Mouse (Mus musculus) induced T-regulatory cell, adult 2 months (primary cell): Measurements from ENCODE around the gene Gmcl1.
A peak's percentile ranks its signal among the peaks of the same experiment; 100 is the strongest.

Experiments
- DNase-seq: peaks from one replicate; pipeline ENCODE4 v3.0.0-alpha.2; 2012; ENCODE audit warnings: low read depth

Gmcl1 gene

DNA sequence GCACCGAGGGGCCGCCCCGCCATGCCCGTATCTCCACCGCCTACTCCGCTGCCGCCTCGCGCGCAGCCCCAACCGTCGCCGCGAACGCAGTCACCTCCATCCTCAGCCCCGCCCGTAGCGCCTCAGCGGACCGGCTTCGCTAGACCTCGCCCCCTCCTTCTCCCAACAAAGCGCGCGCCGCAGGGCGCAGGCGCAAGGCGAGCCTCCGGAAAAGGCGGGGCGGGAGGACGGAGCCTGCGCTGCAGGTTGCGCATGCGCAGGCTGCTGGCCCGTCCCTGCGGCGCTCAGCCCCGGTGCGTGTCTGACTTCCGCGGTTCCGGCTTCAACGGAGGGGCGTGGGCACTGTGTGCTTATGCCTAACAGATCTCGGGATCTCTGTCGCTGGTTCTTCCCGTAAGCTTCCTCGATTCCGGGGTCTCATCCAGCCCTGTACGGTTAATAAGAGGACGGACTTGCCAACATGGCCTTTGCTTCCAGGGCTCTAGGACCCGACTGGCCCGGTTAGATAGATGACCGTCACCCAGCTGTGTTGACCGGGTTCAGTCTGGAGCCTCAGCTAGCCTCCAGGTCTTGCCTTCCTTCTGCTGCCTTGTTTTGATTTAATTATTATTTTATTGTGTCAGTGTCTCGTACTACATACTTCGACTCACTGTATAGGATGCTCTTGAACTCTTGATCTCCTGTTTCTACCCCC is at the start of gene Gmcl1:
Gene Gmcl1 (minus strand): TSS at position 201 of the 694 bp plus-strand sequence.
- peak; percentile 99 for DNase-seq

DNA sequence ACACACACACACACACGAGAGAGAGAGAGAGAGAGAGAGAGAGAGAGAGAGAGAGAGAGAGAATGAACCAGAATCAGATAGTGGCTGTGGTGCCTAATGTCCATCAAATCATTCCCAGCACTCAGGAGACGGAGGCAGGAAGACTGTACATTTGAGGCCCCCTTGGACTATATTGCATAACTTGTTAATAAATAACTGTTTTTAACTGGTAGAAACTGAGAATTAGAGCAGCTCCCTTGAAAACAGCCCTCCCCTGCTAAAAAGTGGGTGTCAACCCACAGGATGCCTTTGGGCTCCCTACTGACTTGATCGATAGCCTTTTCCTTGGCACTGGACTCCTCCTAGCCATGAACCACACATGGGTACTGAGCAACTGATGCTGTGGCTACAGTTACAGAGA is 49.2 kb upstream of the Gmcl1 start:
- no peak for DNase-seq

DNA sequence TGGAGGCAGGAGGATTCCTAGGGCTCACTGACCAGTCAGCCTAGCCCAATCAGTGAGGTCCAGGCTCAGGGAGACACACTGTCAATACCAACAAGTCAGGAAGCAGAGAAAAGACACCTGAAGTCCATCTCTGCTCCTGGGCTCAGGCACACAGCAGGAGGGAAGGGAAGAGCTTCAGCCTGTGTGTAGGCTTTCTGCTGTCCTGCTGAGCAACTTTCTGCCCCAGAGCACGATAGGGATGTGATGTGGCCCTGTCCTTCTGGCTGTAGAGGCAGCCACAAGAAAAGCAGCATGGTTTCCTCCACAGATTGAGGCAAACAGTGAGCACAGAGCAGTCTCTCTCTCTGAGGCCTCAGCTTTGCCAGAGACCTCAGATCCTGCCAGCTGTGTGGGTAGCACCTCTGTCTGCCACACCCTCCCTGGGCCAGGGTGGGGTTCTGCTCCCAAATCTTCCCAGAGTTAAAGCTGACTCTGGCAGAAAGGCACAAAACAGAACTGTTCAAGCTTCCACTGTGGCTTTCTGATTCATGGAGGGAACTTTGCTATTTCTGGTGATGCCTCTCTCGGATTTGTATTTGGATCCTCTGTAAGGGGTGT is 48.3 kb upstream of the Gmcl1 start:
- no peak for DNase-seq

DNA sequence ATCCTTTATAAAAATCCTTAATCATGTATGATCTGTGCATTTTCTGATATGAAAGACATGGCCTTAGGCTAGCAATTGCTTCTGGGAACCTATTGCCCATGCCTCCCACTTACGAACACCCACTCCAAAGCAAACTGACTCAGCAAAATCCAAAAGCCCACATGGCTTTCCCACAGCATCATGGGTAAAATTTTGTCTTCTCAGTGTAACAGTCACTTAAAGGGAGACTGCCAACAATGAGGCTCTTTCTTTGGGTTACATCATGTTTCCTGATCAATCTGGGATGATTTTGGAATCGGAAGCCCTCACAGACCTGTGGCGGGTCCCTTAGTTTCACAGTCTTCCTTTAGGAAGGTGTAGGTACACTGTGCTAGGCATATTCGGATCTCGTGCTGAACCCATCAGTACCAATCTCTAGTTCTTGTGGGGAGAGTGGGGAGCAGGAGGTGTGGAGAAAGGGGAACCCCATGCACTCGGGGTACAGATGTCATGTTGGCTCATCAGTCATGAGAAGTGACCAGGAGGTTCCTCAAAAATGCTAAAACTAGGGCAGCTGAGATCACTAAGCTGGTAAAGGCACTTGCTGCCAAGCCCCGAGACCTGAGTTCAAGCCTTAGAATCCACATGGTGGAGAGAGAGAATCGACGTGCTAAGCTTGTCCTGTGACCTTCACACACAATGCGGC is 45.9 kb upstream of the Gmcl1 start:
- DNase-seq, result no peak

DNA sequence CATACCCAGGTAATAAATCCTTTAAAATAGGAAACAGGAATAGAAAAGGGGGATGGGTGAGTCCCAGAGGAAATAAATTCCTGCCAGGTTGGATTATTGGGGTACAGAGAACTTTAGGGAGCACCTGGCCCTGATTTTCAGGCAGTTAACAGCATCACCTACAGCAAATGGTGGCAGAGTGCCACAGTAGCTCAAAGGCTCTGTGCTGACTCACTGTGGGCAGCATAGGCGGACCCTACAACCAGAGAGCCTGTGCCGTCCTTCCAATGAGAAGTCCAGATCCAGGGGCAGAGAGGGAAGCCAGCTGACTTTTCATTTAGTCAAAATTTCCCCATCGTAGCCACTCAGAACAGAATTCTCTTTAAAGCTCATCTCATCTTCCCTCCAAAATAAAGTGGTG is 44.0 kb upstream of the Gmcl1 start:
- DNase-seq, result no peak

DNA sequence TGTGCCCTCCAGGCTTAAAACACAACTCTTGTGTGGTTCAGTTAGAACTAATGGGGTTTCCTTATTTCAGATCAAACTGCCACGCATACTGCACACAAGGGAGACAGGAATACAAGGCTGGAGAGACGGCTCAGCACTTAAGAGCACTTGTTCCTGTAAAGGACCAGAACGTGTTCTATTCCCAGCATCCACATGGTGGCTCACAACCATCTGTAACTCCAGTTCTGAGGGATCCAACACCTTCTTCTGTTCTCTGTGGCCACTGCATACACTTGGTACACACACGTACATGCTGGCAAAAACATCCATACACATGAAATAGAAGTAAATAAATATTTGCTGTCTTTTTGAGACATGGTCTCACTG is 43.5 kb upstream of the Gmcl1 start:
- no peak for DNase-seq

DNA sequence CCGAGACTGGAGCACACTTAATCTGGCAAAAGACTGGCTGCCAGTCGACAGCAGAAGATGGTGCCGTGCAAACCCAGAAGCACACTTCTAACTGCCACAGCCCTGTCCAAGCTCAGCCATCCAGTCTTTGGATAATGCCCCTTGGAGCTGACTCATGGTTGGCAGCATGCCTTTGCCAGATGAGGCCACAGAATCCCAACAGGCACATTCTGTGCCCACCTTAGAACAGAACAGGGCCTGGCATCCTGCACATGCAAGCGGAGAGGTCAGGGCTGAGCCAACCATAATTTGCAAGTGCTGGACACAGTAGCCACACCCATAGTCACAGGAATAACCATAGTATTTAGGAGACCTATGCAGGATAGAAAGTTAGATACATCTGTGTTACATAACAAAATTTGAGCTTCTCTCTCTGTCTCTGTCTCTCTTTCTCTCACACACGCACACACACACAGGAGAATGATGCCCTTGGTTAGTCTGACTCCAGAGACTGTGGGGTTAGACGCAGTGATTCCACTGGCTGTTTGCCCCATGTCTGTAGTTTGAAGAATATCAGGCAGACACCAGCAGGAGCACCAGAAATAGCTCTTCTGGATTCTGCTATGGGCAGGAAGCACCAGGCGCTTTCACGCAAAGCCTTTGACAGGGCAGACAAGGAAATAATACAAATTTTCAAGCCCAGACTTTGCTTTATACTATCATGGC is 43.0 kb upstream of the Gmcl1 start:
- DNase-seq, result no peak

DNA sequence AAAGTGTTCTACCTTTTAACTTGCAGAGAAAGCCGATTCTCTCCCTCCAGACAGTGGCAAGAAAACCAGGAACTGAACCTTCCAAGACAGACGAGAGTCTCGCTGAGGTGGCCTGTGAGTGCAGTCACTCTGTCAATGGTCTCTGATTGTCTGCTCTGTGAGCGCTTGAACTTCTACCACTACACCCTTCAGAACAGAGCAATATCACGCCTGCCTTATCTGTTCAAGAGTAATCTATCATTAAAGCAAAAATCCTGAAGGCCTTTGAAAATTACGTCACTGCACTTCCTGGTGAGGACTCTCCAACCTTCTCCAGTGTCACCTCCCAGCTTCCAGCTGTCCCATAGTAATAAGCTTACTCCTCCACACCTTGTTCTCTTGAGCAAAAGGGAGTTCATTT is 41.8 kb upstream of the Gmcl1 start:
- DNase-seq, result no peak

DNA sequence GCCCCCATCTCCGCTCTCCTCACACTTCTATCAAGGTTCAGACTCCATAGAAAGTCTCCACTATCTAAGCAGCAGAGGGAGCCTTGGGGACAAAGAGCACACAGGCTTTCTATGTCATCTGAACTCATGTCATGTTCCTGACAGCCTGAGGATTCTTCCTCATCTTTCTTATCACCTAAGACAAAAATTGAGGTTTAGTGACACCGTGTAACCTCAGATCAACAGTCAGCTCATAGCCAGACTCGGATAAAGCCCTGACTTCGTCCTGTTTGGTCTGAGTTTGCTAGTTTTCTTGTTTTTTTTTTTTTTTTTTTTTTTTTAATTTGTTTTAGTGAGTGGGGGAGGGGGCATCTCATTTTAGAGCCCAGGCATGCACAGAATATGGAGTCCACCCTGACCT is 40.6 kb upstream of the Gmcl1 start:
- DNase-seq, result no peak

DNA sequence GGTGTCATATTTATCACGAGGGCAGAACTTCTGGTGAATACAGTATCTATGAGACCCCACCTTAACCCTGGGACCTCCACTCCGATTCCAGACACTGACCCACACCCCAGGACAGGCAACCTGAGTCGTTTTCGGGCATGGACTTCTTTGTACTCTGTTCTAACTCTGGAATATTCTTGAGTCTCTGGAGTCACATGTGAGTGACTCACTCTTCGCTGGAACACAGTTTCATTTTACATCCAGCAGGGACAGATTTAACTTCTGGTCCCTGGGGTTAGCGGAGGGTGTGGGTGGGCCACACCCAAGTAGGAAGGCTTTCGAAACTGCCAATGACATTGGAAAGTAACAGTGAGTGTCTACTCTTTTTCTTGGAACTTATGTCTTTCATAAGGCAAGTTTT is 39.4 kb upstream of the Gmcl1 start:
- no peak for DNase-seq

DNA sequence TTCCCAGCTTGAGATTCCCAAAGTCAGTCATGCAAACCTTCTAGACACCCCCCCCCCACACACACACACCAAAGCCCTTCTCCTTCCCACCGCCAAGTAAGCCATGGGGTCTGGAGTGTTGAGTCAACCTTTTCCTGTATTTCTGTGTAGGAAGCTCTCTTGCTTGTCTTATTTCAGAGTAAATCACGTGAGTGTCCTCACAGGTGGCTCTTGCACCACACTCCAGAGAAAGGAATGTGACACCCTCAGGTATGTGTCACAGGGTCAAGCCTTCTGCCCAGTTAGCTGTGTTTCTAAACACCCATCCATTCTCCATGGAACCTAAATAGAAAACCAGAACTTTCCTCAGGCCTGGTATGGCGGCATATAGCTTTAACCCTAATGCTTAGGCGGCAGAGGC is 35.8 kb upstream of the Gmcl1 start:
- no peak for DNase-seq

DNA sequence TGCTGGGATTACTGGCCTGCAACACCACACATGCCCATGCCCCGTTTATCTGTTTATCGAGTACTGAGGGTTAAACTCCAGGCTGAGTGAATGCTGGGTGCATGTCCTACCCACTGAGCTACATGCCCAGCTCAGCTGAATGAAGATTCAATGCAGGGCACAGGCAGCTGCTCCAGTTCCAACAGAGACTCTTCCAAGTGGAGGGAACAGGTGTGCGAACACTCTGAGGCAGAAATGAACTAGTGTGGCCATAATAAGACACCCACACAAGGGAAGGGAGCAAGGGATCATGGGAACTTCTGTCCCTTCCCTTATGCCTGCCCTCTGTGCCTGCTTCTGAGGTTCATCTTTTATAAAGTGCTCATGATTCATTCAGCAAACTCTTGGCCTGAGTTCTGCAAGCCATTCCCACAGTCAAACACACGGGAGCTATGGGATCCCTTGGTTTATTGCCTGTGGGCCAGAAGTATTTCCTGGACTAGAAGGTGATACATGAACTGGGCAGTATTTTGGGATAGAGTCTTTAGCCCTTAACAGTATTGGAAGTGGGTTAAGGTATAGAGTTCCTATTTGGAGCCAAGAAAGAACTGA is 35.1 kb upstream of the Gmcl1 start:
- no peak for DNase-seq

DNA sequence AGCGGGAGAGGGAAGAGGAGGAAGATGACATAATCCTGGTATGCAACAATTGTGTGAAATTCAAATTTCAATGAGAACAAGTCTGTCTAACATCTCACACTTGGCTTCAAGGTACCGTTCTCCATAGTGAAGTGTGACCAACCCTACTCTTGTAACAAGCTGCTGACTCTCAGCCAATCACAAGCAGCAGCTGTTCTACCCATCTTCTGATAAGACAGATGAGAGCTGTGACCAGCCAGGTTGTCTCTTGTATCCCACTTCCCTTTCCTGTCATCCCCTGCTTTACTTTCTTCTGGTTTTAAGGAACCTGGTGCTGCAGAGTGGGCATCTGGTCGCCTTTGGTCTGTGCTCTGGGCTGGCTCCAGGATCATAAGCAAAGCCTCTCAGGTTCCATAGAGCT is 34.3 kb upstream of the Gmcl1 start:
- no peak for DNase-seq

DNA sequence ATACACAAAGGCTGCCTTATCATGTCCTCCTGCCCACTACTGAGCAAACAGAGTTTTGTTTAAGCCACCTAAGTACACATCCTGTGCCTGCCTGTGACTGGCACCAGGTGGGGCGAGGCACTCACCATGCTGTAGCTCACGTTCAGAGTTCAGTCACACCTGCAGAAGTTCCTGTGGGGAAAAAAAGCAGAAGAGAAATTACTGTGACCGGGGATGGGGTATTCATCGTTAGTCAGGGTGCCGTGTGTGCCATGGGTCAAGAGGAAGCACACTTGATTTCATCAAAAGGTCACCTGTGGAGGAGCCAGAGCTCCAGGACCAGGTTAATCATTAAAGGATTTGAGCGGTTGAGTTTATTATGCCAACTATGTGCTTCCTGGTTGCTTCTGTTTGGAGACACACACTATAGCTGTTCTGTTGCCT is 32.5 kb upstream of the Gmcl1 start:
- no peak for DNase-seq

DNA sequence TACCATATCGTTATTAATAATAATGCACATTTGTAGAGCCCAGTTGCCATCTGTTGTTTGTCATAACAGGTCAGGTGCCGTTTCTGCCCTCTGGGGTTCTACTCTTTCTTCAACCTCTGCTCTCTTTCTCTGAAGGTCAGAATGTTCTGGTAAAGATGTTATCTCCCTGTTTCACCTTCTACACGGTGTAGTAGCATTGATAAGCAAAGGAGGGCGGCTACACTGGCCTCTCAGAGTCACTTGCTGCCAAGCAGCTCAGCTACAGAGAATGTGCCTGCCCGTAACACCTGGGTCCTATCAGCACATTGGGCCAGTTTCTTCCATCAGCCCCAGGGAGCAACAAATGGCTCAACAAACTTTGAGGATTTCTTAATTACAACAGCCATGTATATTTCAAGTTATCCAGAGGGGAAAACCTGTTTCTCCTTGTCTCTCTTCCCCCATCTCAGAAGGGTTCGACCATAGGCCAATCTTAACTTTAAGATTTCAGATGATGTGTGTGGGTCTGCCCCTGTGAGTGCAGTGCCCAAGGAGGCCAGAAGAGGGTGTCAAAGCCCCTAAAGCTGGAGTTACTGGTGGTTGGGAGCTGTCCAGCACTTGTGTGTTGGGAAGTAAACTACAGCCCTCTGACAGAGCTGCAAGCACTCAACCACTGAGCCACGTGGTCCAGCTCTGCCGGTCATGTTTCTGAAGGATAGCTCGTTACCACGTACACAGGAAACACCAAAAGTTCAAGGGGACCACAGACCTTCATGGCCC is 21.1 kb upstream of the Gmcl1 start:
- DNase-seq, result peak; percentile 25

DNA sequence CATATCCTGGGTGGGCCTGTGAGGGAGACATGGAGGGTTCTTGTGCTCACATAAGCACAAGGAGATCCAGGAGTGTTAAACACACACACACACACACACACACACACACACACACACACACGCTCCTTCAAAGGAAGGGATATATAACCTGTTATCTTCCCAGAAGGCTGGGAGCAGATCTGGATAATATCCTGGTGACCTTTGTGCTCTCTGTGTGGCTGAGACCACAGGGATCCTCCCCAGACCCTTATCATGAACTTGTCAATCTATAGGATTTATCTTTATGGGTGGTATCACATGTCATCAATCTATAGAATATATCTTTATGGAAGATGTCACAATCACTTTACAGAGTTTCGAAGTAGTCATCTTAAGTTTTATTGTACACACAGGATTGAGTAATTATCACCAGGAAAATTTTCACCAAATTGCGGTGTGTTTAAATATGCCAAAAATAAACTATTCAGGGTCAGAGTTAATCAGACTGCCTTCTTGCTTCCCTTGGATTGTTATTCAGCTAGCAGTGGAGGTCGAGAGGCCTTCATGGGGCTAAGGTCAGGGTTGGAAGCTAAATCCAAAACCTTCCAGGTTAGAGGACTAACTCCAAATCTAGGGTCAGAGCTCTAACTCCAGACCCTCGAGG is 19.8 kb upstream of the Gmcl1 start:
- no peak for DNase-seq

DNA sequence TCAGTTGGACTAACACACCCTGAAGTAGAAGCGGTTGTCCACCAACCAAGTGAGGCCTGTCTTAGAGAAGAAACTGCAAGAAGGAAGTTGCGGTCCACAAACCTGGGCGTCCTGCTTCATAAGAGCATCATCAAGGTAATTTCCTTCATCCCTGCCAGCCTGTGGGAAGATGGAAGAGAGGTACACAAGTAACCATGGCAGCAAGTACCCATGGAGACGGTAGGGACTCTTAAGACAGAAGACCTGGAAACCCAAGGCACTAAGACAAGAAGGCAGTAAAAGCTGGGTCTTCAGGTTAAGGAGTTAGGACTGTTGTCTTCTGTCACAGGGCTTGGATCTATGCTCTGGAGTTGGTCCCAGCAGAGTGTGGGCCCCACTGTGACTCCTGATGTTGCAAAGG is 17.8 kb upstream of the Gmcl1 start:
- DNase-seq, result no peak

DNA sequence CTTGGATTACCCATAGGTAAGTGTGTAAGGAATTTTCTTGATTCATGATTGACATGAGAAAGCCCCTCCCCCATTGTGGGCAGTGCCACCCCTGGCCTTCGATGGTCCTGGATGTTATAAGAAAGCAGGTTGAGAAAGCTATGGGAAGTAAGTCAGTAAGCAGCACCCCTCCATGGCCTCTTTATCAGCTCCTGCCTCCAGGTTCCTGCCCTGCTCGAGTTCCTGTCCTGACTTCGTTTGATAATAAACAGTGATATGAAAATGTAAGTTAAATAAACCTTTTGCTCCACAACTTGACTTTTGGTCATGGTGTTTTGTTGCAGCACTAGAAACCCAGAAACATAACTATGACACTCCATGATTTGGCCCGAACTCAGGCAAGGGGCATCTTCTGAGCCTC is 16.6 kb upstream of the Gmcl1 start:
- no peak for DNase-seq

DNA sequence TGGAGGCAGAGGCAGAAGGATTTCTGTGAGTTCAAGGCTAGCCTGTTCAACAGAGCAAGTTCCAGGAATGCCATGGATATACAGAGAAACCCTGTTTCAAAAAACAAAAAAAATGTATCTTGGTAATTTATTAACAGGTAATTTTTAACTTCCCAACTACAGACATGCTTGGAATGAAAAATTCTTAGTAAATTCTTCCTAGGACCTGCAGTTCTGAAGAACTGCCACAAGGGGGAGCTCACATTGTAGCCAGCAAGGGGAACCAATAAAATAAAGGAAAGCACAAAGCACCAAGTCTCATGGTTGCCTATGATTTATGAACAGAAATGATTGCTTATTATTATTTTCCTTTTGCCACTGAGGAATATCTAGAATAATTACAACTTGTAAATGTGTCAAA is 14.0 kb upstream of the Gmcl1 start:
- DNase-seq, result peak; percentile 79

DNA sequence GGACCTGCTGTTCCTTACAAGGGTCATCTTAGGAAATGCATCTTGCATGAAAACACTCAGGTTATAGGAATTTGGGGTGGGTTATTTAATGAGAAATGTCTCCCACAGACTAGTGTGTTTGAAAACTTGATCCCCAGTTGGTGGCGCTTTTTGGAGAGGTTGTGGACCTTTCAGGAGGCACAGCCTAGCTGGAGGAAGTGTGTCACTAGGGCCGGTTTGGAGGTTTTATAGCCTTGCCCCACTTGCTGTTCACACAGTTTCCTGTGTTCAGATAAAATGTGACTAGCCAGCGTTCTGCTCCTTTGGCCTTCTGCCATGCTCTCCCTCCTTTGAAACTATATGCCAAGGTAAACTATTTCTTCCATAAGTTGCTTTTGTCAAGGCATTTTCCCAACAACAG is 7.5 kb upstream of the Gmcl1 start:
- no peak for DNase-seq

DNA sequence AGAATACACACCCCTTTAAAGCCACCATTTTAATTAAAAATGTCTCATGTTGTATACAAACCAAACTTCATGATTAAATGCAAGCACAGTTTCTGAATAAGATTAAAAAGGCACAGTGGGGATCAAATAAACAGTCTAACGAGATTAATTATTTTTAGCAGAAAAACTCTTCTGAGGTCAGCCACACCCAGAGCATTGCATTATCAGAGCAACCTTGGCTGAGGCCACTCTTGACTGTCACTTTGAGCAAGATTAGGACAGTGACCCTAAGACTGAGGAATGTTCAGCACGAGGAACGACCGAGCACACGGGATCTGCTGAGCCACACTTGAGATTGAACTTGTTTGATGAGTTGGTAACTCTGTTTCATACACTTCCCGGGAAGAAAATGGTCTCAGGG is 3.6 kb upstream of the Gmcl1 start:
- DNase-seq, result no peak
